Mouse (Mus musculus) MEL (cell line): ENCODE results near the gene Peli2. TPM values are rescaled to one million over a fixed set of nuclear protein-coding genes. Genes with fewer than 3 reads are reported as not detected.

Experiments used
- DNase-seq: peaks from one replicate; pipeline ENCODE4 v3.0.0; 2011; ENCODE audit warnings: low read depth, low spot score
- H3K27ac ChIP-seq: 2 replicates; pipeline ENCODE4 v1.5.1; 2012; ENCODE audit warnings: low read depth, mild to moderate bottlenecking, control low read depth, low read length, moderate library complexity; ENCODE audit not compliant: control insufficient read depth
- H3K27me3 ChIP-seq, 2 experiments: fragments of 150-350 bp in 1 of 2; sonication (generic) in 1 of 2; 2 replicates each; pipeline ENCODE4 v1.6.1; 2012; ENCODE audit warnings: low read length in 2 of 2, mild to moderate bottlenecking in 2 of 2, improper control_type of control experiment in 1 of 2, moderate library complexity in 1 of 2; ENCODE audit not compliant: insufficient read depth in 2 of 2, control insufficient read depth in 1 of 2
- H3K36me3 ChIP-seq, 2 experiments: 2 replicates each; pipeline ENCODE4 v1.6.1; 2012 to 2014; ENCODE audit warnings: low read length in 2 of 2, improper control_type of control experiment in 1 of 2, inconsistent platforms in 1 of 2, mild to moderate bottlenecking in 1 of 2; ENCODE audit not compliant: insufficient read depth in 2 of 2, control insufficient read depth in 1 of 2
- H3K4me1 ChIP-seq, 2 experiments: fragments of 150-350 bp in 1 of 2; sonication (generic) in 1 of 2; 2 replicates each; pipeline ENCODE4 v1.6.1; 2012; ENCODE audit warnings: low read length in 2 of 2, improper control_type of control experiment in 1 of 2, mild to moderate bottlenecking in 1 of 2; ENCODE audit not compliant: insufficient read depth in 2 of 2, control insufficient read depth in 1 of 2
- H3K4me3 ChIP-seq, 2 experiments: fragments of 150-350 bp in 1 of 2; sonication (generic) in 1 of 2; 2 replicates each; pipeline ENCODE4 v1.5.1; 2012; ENCODE audit warnings: low read depth in 2 of 2, low read length in 2 of 2, mild to moderate bottlenecking in 2 of 2, moderate library complexity in 2 of 2, control low read depth in 1 of 2, improper control_type of control experiment in 1 of 2; ENCODE audit not compliant: control insufficient read depth in 1 of 2, insufficient read depth in 1 of 2
- H3K79me2 ChIP-seq: 2 replicates; pipeline ENCODE4 v1.6.1; 2012; ENCODE audit warnings: mild to moderate bottlenecking, low read length, moderate library complexity; ENCODE audit not compliant: control insufficient read depth, poor library complexity, insufficient read depth
- H3K9ac ChIP-seq: 2 replicates; pipeline ENCODE4 v1.6.1; 2012; ENCODE audit warnings: low read depth, mild to moderate bottlenecking, control low read depth, low read length, moderate library complexity; ENCODE audit not compliant: control insufficient read depth, poor library complexity, severe bottlenecking
- H3K9me3 ChIP-seq: fragments of 150-350 bp; sonication (generic); replicated peaks from 2 replicates; pipeline ENCODE4 v1.6.1; 2012; ENCODE audit warnings: mild to moderate bottlenecking, low read length, improper control_type of control experiment, moderate library complexity; ENCODE audit not compliant: insufficient read depth
- BHLHE40 ChIP-seq: IDR thresholded peaks from 2 replicates; pipeline ENCODE4 v1.6.1; 2012; ENCODE audit warnings: low read depth, mild to moderate bottlenecking, inconsistent platforms, low read length, improper control_type of control experiment, borderline replicate concordance
- CHD1 ChIP-seq: IDR thresholded peaks from 2 replicates; pipeline ENCODE4 v1.6.1; 2012; ENCODE audit warnings: low read depth, mild to moderate bottlenecking, inconsistent platforms, low read length, improper control_type of control experiment
- CHD2 ChIP-seq: IDR thresholded peaks from 2 replicates; pipeline ENCODE4 v1.6.1; 2011; ENCODE audit warnings: low read length, improper control_type of control experiment
- CTCF ChIP-seq, 3 experiments: IDR thresholded peaks in 2 of 3; conservative IDR thresholded peaks in 1 of 3; 2 replicates each; pipeline ENCODE4 v1.5.1; 2011 to 2012; ENCODE audit warnings: low read length in 3 of 3, low read depth in 2 of 3, mild to moderate bottlenecking in 2 of 3, improper control_type of control experiment in 1 of 3, inconsistent platforms in 1 of 3, mixed read lengths in 1 of 3, moderate library complexity in 1 of 3; ENCODE audit not compliant: control insufficient read depth in 1 of 3, insufficient read depth in 1 of 3, poor library complexity in 1 of 3, severe bottlenecking in 1 of 3
- E2F4 ChIP-seq: IDR thresholded peaks from 2 replicates; pipeline ENCODE4 v1.6.1; 2011; ENCODE audit warnings: low read depth, low read length, improper control_type of control experiment, borderline replicate concordance
- ETS1 ChIP-seq: IDR thresholded peaks from 2 replicates; pipeline ENCODE4 v1.6.1; 2012; ENCODE audit warnings: low read depth, mild to moderate bottlenecking, inconsistent platforms, low read length, improper control_type of control experiment, moderate library complexity
- JUND ChIP-seq: IDR thresholded peaks from 2 replicates; pipeline ENCODE4 v1.6.1; 2011; ENCODE audit warnings: low read depth, mild to moderate bottlenecking, improper control_type of control experiment, low read length
- KAT2A ChIP-seq: conservative IDR thresholded peaks from 2 replicates; pipeline ENCODE4 v1.6.1; 2012; ENCODE audit warnings: low read depth, low read length, improper control_type of control experiment, inconsistent platforms
- MAFK ChIP-seq: IDR thresholded peaks from 2 replicates; pipeline ENCODE4 v1.6.1; 2011; ENCODE audit warnings: low read depth, mild to moderate bottlenecking, low read length, improper control_type of control experiment, borderline replicate concordance
- MAX ChIP-seq: IDR thresholded peaks from 2 replicates; pipeline ENCODE4 v1.6.1; 2011; ENCODE audit warnings: low read length, improper control_type of control experiment
- MYB ChIP-seq: IDR thresholded peaks from 2 replicates; pipeline ENCODE4 v1.6.1; 2011; ENCODE audit warnings: mild to moderate bottlenecking, low read depth, low read length, improper control_type of control experiment
- MYC ChIP-seq: IDR thresholded peaks from 2 replicates; pipeline ENCODE4 v1.6.1; 2011; ENCODE audit warnings: low read depth, mild to moderate bottlenecking, low read length, improper control_type of control experiment, moderate library complexity
- NRF1 ChIP-seq: IDR thresholded peaks from 2 replicates; pipeline ENCODE4 v1.6.1; 2014; ENCODE audit warnings: low read depth, mild to moderate bottlenecking, inconsistent platforms, low read length, improper control_type of control experiment, moderate library complexity; ENCODE audit not compliant: poor library complexity, insufficient read depth, severe bottlenecking
- POLR2AphosphoS2 ChIP-seq: IDR thresholded peaks from 2 replicates; pipeline ENCODE4 v1.6.1; 2011; ENCODE audit warnings: low read length, improper control_type of control experiment
- POLR2AphosphoS5 ChIP-seq: IDR thresholded peaks from 2 replicates; pipeline ENCODE4 v1.6.1; 2012; ENCODE audit warnings: low read depth, borderline replicate concordance, mild to moderate bottlenecking, inconsistent platforms, low read length, moderate library complexity, mixed read lengths
- RCOR1 ChIP-seq: IDR thresholded peaks from 2 replicates; pipeline ENCODE4 v1.6.1; 2012; ENCODE audit warnings: low read depth, mild to moderate bottlenecking, inconsistent platforms, low read length, improper control_type of control experiment
- TAL1 ChIP-seq: IDR thresholded peaks from 2 replicates; pipeline ENCODE4 v1.6.1; 2012; ENCODE audit warnings: mild to moderate bottlenecking, inconsistent platforms, low read length, moderate library complexity, mixed read lengths
- TBP ChIP-seq: IDR thresholded peaks from 2 replicates; pipeline ENCODE4 v1.8.0; 2011; ENCODE audit warnings: low read depth, low read length, improper control_type of control experiment
- TCF12 ChIP-seq: IDR thresholded peaks from 2 replicates; pipeline ENCODE4 v1.6.1; 2014; ENCODE audit warnings: low read depth, mild to moderate bottlenecking, inconsistent platforms, low read length, improper control_type of control experiment, moderate library complexity
- ZC3H11A ChIP-seq: IDR thresholded peaks from 2 replicates; pipeline ENCODE4 v1.6.1; 2012; ENCODE audit warnings: low read depth, mild to moderate bottlenecking, inconsistent platforms, low read length, improper control_type of control experiment
- ZMIZ1 ChIP-seq: IDR thresholded peaks from 2 replicates; pipeline ENCODE4 v1.6.1; 2012; ENCODE audit warnings: low read depth, mild to moderate bottlenecking, inconsistent platforms, low read length, improper control_type of control experiment, moderate library complexity
- ZNF384 ChIP-seq: IDR thresholded peaks from 2 replicates; pipeline ENCODE4 v1.6.1; 2012; ENCODE audit warnings: low read depth, mild to moderate bottlenecking, inconsistent platforms, low read length, improper control_type of control experiment
- polyA plus RNA-seq, 2 experiments: library from polyadenylated mRNA; stranded (reverse) in 1 of 2; unstranded in 1 of 2; fragments of >175 nt in 1 of 2; fragments of >200 nt in 1 of 2; gene quantifications; 2 replicates each; pipeline versions ENCODE4 v1.2.1 to v1.2.4; 2012; ENCODE audit warnings: low replicate concordance in 2 of 2, low read depth in 1 of 2; ENCODE audit not compliant: insufficient read length in 2 of 2, insufficient read depth in 1 of 2, missing spikeins in 1 of 2
- total RNA-seq: library from RNA; depleted of rRNA; stranded (reverse); fragments of 300-350 nt; gene quantifications from 2 replicates; pipeline ENCODE4 v1.2.3, GENCODE M21; 2012

Gene Peli2
- total and polyA plus RNA-seq, 3 experiments: not detected

DNA sequence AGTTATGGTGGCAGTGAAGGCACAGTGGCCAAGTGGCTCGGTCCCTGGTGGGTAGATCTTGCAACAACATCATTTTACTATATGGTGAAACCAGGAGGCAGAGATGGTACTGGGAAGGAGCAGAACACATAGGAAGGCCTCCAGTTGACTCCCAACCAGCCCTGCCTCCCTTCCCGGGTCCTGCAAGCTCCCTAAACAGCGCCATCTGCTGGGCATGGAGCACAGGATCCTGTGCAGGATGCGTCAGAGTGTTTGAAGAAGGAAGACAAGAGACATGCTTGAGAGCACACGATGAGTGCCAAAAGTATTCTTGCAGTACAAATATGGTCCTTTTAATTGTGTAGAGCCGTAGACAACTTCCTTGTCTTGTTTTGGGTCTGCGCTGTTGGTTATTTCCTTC lies 49.3 kb downstream of the Peli2 start:
- H3K4me1 ChIP-seq: no peaks in the 10 kb centered on the region
- H3K27ac ChIP-seq: no peak overlapping the region
- DNase-seq: no peak
- no peak overlapping the region for H3K9ac ChIP-seq
- H3K79me2 ChIP-seq: no peaks in the 10 kb centered on the region
- H3K27me3 ChIP-seq: no peaks in the 10 kb centered on the region
- TF ChIP-seq BHLHE40 (no peak), JUND (no peak), MYC (no peak), MAFK (no peak), ZC3H11A (no peak), TCF12 (no peak), MYB (no peak), ZNF384 (no peak), ETS1 (no peak), ZMIZ1 (no peak), TAL1 (no peak), CHD1 (no peak)
- no peak overlapping the region for H3K4me3 ChIP-seq
- H3K9me3 ChIP-seq: no peaks in the 10 kb centered on the region
- no peaks in the 10 kb centered on the region for H3K36me3 ChIP-seq

DNA sequence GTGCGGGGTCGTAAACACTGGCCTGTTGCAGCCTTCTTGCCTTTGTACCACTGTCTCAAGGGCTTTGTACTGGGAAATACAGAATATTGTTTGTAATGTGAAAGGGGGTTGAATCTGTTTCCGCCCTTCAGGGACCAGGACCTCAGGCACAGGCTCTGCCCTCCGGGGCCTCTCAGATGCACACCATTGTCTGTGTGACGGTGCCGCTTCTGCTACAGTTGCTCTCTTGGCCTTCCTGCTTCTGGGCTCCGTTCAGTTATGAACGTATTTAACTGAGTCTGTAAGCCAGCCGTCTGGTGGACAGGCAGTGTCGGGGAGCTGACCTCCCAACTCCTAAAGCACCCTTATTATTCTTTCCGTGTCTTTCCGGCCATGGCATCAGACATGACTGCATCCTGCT lies 50.6 kb downstream of the Peli2 start:
- Histone ChIP-seq H3K9ac (no peak overlapping the region), H3K79me2 (no peaks in the 10 kb centered on the region), H3K36me3 (no peaks in the 10 kb centered on the region), H3K27me3 (no peaks in the 10 kb centered on the region), H3K4me3 (no peak overlapping the region), H3K27ac (no peak overlapping the region), H3K9me3 (no peaks in the 10 kb centered on the region), H3K4me1 (no peaks in the 10 kb centered on the region)
- TF ChIP-seq POLR2AphosphoS2 (no peak), RCOR1 (no peak)
- DNase-seq: no peak

DNA sequence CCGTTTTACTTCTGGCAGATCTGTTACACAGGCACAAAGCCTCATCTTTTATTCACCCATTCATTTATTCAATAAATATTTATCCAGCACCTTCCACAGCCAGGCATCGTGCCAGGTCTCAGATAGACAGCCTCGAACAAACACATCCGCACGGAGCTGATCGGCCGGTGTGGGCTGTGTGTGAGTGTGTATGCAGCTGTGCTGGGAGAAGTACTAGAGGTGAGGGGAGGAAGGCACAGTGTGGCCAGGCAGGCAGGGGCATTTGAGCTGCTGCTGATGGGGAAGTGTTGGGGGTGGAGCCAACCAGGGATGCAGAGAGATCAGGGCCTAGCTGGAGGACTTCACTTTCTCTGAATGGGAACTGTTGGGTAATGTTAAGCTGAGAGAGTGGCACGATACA lies 51.4 kb downstream of the Peli2 start:
- H3K4me3 ChIP-seq: no peak overlapping the region
- H3K27ac ChIP-seq: no peak overlapping the region
- no peak overlapping the region for H3K9ac ChIP-seq
- H3K36me3 ChIP-seq: no peaks in the 10 kb centered on the region
- TF ChIP-seq MYB (no peak), POLR2AphosphoS5 (no peak), KAT2A (no peak), NRF1 (no peak), CHD2 (no peak), MYC (no peak), JUND (no peak), CTCF (IDR thresholded peaks at IDR 0.05 in 2 of 3, conservative IDR thresholded peaks at IDR 0.05 in 1 of 3; ENCODE audit: control insufficient read depth in 1 of 3, insufficient read depth in 1 of 3, low read depth in 2 of 3, low read length in 3 of 3, poor library complexity in 1 of 3, severe bottlenecking in 1 of 3) (no peak), CHD1 (no peak), MAX (no peak), ZNF384 (no peak), E2F4 (no peak), TBP (no peak)
- no peaks in the 10 kb centered on the region for H3K4me1 ChIP-seq
- H3K27me3 ChIP-seq: no peaks in the 10 kb centered on the region
- no peak for DNase-seq
- H3K79me2 ChIP-seq: no peaks in the 10 kb centered on the region
- H3K9me3 ChIP-seq: no peaks in the 10 kb centered on the region
